Mouse (Mus musculus) right cerebral cortex, postnatal 14 days (tissue): ENCODE measurements around the gene Cd37.

Experiments used
- DNase-seq: peaks from one replicate; pipeline ENCODE4 v3.0.0; 2022

Cd37 gene

GRCm38 (mm10) chr7:45198435-45198834 is 40.5 kb downstream of the Cd37 start:
- DNase-seq: peak; percentile 63

DNA sequence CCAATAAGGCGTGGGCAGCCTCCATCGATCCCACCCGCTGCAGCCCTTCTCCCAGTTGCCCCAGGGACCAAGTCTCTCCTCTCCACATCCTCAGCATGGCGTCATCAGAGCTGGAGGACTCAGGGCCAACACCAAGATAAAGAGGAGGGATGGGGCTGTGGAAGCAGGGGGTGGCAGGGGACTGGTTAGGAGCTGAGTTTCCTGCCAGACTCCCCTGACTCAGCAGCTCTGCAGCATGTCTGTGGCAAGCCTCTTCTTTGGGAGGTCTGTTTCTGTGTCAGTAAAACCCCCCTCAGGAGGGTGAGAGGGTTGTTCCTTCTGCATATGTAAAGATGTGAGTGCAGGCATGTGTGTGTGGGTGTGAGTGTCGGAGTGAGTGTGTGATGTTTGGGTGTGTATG is 41.9 kb downstream of the Cd37 start:
- no peak for DNase-seq

GRCm38 (mm10) chr7:45196176-45196535 is 42.8 kb downstream of the Cd37 start:
- no peak for DNase-seq

- DNase-seq: no peak
Observed at GRCm38 (mm10) chr7:45195341-45196175, 43.4 kb downstream of the Cd37 start.

- no peak for DNase-seq
Observed at GRCm38 (mm10) chr7:45193871-45194785, 44.8 kb downstream of the Cd37 start.

- DNase-seq: no peak
Observed at GRCm38 (mm10) chr7:45193406-45193805, 45.5 kb downstream of the Cd37 start.

DNA sequence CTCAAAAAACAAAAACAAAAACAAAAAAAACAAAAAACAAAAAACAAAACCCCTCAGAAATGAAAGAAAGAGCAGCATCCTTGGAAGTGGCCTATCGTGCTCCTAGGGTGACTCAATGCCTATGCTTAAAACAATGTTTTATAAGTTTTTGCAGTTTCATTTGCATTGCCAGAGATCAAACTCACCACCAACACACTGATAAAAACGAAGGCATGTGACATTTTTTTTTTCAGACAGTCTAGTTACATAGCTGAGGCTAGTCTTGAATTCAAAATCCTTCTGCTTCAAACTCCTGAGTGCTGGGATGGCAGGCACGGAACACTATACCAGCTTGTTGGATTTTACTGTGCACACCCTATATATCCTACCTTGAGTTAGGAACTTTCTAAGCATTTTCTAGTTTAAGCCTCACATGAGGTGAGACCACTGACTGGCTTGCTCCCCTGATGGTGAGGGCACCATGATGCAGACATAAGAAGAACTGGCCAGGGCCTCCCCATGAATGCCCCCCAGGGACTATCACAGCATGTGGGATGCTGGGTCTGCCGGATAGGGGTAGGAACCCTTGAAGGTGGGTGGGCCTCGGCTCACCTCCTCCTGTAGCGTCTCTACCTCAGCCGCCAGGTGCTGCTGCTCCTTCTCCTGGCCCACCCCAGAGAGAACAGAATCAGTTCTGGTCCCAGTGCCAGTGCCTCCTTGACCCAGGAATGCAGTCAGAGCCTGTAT is 46.2 kb downstream of the Cd37 start:
- no peak for DNase-seq

DNA sequence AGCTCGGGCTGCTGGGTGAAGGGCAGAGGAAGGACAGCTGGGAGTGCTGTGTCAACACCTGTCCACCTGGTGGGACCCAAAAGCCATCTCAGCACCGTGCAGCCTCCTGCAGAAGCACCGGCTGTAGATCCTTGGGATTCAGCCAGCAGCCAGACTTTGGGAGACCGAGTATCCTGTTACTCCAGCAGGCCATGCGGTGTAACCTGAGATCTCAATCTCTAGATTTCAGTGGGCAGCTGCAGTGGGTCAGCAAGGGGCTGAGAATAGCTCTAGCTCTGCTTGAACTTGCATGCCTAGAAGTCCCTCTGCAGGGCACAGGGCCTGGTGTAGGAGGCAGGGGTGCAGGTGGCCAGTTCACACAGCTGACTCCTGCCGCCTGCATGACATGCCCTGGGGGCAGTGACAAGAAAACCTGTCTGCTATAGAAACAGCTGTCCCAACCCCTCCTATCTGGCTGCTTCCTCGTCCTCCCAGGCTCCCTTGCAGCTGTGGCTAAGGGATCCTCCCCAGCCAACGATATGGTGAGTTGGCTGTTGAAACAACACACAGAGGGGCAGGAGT is 47.0 kb downstream of the Cd37 start:
- no peak for DNase-seq

GRCm38 (mm10) chr7:45191161-45191560 is 47.8 kb downstream of the Cd37 start:
- no peak for DNase-seq

DNA sequence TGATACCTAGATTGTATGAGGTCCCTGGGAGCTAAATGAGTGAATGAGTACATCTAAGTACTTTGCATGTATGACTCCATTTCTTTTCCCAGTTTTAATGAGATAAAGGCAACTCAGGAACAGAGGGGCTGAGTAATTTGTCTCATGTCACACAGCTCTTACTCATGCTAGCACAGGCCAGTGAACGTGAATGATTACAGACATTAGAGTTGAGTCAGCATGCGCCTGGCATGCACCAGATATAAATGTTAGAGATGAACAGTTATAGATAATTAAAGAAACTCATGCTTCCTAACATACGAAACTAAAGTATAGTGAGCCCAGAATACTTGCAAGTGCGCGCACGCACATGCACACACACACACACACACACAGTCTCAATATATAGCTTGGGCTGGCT is 48.7 kb downstream of the Cd37 start:
- no peak for DNase-seq

DNA sequence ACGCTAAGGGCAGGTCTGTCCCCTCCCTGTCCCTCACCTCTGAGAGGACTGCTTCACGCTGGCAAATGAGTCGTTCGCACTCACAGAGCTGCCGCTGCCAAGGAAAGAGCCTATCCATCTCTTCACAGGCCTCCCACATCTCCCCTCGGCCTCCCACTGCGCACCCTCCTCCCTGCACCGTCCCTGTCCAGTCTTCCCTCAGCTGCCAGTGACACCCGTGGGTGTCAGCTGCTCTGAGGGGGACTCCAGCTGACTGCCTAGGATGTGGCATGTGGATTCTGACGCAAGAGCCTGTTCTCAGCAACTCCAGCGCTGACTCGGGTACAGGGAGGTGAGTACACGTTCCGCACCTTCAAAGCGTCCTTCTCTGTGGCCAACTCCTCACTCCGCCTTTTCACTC is 49.3 kb downstream of the Cd37 start:
- no peak for DNase-seq

DNA sequence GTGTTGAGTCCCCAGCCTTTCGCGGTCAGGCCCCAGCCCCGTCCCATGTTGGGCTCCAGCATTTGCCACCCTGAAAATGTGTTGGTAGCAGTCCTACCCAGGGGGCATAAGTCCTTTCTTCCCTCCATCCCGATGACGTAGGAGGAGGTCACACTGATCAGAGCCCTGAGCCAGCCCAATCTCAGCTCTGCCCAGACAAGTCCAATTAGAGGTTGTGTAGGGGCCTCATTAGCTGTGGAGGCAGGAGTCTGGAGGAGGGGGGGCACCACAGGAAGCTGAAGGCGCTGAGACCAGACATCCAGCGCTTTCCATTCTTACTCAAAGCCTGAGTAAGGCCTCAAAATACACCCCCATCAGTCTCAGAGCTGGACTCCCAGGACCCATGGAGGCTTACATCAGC is 53.0 kb downstream of the Cd37 start:
- no peak for DNase-seq

GRCm38 (mm10) chr7:45183672-45184071 is 55.2 kb downstream of the Cd37 start:
- DNase-seq: no peak
